Mouse (Mus musculus) kidney, adult 9 months (tissue): ENCODE measurements around the gene Smyd3.
"Not testable (repeated sequence)": the region's sequence is repeated elsewhere in the genome, so short reads cannot be mapped to it uniquely, and the experiment has no call there.

Source experiments
- DNase-seq: peaks from one replicate; pipeline ENCODE4 v3.0.0; 2022

Smyd3 gene

GRCm38 (mm10) chr1:179371191-179371590 lies 146.7 kb downstream of the Smyd3 start:
- DNase-seq = no peak

GRCm38 (mm10) chr1:179368426-179369010 lies 149.3 kb downstream of the Smyd3 start:
- DNase-seq = no peak

GRCm38 (mm10) chr1:179361481-179362466 lies 156.1 kb downstream of the Smyd3 start:
- no peak for DNase-seq

DNA sequence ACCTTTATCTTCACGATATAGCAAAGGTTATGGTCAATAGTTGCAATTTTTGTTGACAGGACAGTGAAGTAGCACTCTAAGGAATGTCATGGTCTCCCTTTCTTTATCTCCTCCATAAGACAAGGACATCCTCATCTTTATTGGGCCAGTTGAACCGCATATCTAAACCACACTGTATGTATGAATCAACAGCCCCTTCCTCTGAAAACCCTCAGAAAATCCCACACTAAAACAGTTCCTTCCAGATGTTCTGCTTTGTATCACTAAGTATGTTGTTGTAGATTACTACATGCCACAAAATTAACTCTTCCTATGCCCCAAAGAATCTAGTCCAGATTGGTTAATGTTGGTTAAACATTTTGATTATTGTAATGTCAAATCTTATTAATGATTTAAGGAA lies 160.7 kb downstream of the Smyd3 start:
- DNase-seq = no peak

GRCm38 (mm10) chr1:179354250-179354649 lies 163.6 kb downstream of the Smyd3 start:
- DNase-seq = peak; percentile 73

- no peak for DNase-seq
Measured at GRCm38 (mm10) chr1:179345318-179345925, 172.4 kb downstream of the Smyd3 start.

DNA sequence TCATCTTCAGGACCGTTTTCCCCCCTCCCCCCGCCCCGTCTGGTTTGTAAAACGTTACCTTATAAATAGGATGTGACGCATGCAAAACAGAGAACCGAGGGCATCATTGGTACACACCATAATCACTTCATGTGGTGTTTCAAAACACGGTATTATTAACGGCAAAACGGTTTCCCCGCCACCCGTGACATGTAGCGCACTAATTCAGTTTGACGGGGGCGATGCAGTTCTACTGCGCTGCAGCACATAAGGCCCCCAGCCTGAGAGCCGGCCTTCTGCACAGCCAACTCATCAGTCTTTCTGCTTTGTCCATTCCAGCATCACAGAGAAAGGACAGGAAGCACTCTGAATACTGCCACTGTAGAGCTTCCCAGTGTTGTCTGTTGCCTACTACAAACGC lies 174.4 kb downstream of the Smyd3 start:
- no peak for DNase-seq

DNA sequence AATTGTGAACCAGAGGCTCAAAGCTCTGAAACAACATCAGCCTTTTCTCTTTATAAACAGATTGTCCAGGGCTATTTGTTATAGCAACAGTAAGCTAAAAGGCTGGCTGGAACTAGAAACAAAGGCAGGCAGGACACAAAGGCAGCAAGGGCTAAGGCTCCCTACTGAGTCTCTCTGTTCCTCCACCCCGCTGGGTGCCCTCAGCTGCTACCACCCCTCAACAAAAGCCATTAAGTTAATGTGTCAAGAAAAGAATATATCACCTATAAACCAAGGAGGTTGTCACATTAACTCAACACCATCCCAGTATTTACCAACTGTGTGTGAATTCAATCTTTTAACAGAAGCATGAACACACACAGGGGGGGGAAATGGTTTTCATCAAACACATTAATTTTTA lies 176.3 kb downstream of the Smyd3 start:
- DNase-seq = peak; percentile 19

GRCm38 (mm10) chr1:179339066-179339465 lies 178.8 kb downstream of the Smyd3 start:
- no peak for DNase-seq

DNA sequence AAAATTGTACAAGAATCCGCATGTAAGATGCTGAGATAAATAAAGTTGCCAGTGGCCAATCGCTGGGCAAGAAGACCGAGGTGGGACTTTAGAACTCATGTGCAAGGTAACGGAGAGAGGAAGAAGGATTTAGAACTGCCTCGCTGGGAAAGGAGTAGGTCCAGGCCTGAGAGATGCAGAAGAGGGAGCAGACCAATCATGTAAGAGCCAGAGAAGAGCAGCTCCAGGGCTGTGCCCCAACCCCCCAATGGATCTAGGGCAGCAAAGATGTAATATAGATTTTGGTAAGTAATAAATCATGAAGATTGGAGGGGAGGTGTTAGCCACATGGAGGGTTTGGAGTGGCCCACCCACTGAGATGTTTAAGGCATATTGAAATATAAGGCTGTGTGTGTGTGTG lies 180.3 kb downstream of the Smyd3 start:
- DNase-seq = no peak

DNA sequence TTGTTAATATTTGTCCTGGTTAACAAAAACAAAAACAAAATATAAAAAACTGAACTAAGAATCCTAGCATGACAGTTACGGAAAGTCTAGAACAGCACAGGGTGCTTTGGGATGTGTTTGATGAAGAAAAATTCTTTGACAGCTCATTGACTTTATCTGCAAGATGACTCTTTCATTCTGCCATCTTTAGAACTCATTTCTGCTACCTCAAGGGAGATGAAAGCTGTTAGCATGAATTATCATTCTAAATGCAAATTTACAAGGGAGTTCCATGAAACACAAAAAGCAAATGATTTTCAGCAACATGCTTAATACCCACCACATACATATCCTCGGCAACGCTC lies 190.9 kb downstream of the Smyd3 start:
- no peak for DNase-seq

DNA sequence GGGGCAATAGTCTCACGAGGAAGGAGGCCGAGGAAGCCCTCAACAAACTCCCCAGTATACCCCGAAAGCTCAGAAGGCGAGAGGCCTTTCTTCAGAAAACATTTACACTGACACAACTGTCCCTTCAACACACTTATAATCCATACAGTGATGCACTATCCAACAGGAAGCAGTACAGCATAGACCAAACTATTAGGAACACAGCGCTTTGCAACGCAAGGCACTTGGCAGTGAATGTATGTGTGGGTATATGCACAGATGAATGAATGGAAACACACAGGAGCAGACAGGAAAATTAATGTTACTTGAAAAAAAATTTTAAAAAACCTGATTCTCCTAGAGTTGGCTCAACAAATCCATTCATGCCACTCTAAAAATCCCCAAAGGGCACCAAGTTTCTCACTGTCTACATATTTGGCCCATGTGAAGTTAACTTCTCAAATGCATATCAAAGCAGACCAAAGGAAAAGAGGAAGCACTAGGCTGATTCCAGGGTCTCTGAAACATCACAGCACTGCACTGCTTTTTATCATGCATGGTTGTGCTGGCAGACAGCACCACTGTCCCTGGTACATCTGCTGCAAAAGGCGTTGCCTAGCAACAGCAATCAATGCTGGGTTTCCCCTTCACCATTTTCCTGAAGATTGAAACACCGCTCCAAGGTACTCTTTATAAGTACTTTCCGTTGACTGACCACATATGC lies 191.4 kb downstream of the Smyd3 start:
- no peak for DNase-seq

DNA sequence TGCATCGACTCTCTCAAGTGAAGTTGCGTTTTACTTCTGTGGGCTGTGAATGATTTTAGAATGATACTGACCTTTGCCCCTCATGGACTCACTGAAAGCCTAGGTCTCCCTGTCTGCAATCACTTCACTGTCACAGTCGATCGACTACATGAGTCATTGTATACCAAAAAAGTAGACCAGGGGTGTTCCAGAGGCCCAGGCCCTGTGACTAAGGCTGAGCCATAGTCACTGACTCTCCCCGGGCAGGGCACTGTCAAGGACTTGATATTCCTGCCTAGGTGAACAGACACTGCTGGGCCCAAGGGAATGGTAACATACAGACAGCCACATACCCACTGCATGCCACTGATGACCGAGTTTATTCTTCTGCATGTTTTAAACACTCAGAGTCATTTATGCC lies 193.6 kb downstream of the Smyd3 start:
- DNase-seq = peak; percentile 20

- peak; percentile 25 for DNase-seq
Measured at GRCm38 (mm10) chr1:179313618-179314017, 204.2 kb downstream of the Smyd3 start.

DNA sequence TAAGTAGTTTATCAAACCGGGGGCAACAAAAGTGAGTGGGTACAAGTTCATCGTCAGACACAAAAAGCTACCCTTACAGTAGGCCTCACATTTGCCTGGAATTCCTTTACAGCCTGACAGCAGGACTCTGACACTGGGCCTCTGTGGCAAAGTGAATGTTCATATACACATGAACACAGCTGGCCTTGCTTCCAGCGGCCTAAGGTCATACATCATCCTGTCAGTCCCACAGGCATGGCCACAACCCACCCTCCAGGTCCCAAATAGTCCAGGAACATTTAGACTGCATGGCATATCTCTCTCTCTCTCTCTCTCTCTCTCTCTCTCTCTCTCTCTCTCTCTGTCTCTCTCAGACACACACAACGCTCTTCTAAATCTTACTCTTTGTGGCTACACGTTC lies 208.4 kb downstream of the Smyd3 start:
- DNase-seq = no peak

GRCm38 (mm10) chr1:179302446-179303230 lies 215.2 kb downstream of the Smyd3 start:
- DNase-seq = no peak

DNA sequence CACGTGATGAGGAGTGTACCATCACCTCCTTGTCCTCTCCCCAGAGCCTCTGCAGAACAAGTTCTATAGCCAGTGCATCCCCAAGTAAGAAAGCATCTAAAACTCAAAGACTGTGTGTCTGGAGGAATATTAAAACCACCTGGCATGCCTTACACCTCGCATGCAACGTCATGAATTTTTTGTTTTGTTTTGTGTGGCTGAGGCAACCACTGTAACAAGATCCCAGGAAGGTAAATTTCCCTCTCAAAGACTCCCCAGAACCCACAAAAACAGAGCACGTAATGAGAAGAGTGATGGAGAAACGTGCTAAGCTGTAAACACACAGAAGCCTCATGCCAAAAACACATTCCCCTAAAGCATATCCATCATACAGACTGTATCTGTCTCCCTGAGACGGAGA lies 222.2 kb downstream of the Smyd3 start:
- no peak for DNase-seq

DNA sequence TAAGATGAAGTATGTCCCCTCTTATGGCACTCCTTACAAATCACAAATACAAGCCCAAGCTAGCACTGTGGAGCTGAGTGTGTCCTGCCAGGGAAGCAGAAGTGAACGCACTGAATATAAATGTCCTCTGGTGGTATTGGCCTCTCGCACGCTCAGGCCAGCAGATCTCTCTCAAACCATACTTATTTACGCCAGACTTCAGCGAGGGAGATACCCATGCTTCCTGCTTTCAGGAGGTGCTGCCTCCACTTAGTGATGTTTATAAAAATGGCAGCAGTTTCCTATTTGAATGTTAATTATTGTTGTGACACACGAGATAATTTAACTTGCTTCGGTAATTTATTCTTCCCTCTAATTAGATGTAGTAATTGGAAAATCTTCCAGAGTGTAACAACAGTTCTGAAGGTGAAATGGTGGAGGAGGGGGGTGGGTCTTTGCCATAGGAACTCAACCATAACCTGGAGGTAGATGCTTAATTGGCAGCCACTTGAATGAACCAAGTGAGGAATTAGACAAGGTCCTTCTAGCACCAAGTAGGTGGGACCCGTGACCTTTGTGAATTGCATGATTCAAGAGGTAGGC lies 224.0 kb downstream of the Smyd3 start:
- no peak for DNase-seq

DNA sequence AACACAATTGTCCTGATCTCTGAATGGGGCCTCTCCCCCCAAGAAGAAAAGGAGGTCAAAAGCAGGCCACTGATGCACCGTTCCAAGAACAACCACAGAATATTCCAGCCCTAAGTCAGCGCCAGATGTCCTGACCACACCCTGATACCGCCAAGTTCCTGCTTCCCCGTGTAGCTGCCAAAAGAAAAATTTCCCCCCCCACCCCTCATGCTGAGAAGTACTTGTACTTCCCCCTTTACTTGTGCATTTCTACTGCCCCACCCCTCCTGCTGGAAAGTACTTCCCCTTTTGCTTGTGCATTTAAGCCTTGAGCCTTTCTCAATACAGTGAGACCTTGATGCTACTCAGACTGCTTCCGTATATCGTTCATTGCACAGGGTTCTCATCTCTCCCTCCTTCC lies 227.7 kb downstream of the Smyd3 start:
- DNase-seq = not testable (repeated sequence)

DNA sequence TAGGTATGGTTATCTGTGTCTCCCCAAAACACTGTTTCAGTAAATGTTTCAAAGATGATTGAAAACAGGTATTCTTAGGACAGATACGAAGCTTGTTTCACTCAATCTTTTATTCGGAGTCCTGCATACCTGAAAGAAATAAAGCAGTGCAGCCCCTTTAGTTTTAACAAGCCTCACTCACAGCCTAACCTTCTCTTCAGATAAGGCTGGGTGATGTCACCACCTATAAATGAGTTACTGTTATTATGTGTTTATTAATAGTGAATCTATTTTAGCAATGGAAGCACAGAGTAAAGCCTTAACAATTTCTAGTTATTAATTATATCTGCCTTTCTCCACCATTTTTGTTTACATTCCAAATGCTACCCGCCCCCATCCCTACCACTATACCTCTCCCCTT lies 228.1 kb downstream of the Smyd3 start:
- no peak for DNase-seq

DNA sequence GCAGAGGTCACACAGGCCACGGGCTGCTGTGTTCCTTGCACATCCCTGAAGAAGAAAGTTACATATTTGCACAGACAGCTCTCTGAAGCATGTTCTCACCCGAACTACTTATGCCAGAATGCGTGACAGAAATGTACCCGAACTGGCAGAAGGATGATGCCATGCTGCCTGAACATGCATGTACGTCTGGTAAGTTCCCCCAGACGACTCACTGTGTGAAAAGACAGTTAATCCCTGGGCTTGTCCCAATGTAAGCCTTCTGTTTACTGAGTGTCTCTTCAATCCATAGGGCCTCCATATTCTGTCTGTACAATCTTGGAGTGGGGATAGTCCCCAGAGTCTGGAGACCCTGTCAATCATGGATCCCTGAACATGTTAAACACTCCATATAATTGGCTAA lies 231.1 kb downstream of the Smyd3 start:
- DNase-seq = no peak

DNA sequence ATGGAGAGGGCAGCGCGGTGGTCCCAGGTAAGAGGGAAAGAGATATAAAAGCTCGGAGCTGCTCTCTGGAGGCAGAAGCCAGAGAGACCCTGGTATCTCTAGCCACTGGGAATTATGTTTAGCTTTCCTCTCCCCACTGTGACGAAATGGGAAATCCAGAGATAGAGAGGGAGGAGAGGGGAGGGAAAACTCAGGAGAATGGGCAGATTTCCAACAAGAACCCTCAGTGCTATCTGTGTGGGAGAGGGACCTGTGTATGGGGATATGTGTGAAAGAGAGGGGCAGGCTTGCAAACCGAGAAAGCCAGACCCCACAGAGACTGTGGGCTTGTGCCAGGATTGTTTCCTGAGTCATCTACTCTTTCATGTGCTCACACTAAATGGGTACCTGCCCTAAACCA lies 235.0 kb downstream of the Smyd3 start:
- no peak for DNase-seq
